Mouse (Mus musculus): Measurements from ENCODE around the gene Nt5c. TPM values are rescaled to one million over a fixed set of nuclear protein-coding genes. Genes with fewer than 3 reads are reported as not detected.

The Nt5c gene
- total RNA-seq, 2 experiments from 2014 or later, result 57.4 to 70.8 TPM

Small RNA genes within 50 kb of the gene (microRNA-seq; reads per million reads assigned to microRNA genes)
- gene Mir3968, result 0.90 reads per million

Other genes with a start within 250 kb of the Nt5c start
- 1 to 10 TPM; 1.4 to 2.0 TPM for gene Grin2c, start 224.6 kb downstream of the Nt5c start, total RNA-seq (2021)
- 10 to 100 TPM; 24.4 to 25.8 TPM for gene Fdxr, start 214.8 kb downstream of the Nt5c start, total RNA-seq (2021)
- gene Fads6, start 194.2 kb downstream of the Nt5c start, total RNA-seq (2021), result 1 to 10 TPM; 2.9 to 4.1 TPM
- gene Otop2, start 184.7 kb downstream of the Nt5c start, total RNA-seq (2021), result not detected
- under 1 TPM in 1 of 2 experiments, not detected in 1; 0.24 TPM for gene Ush1g, start 169.8 kb downstream of the Nt5c start, total RNA-seq (2021)
- under 1 TPM in 1 of 2 experiments, not detected in 1; 0.42 TPM for gene Otop3, start 157.1 kb downstream of the Nt5c start, total RNA-seq (2021)
- 10 to 100 TPM; 72.7 to 80.6 TPM for gene Hid1, start 124.1 kb downstream of the Nt5c start, total RNA-seq (2021)
- 10 to 100 TPM; 31.4 to 33.1 TPM for gene Cdr2l, start 109.9 kb downstream of the Nt5c start, total RNA-seq (2021)
- gene Mrpl58, start 88.1 kb downstream of the Nt5c start, total RNA-seq (2021), result 100 to 1,000 TPM in 1 of 2 experiments, 10 to 100 TPM in 1; 97.9 to 109 TPM
- gene Atp5h, start 71.9 kb downstream of the Nt5c start, total RNA-seq (2021), result 100 to 1,000 TPM; 290 to 310 TPM
- gene Kctd2, start 71.7 kb downstream of the Nt5c start, total RNA-seq (2021), result 10 to 100 TPM; 47.7 to 52.9 TPM
- gene Trim80, start 51.3 kb downstream of the Nt5c start, total RNA-seq (2021), result under 1 TPM in 1 of 2 experiments, not detected in 1; 0.20 TPM
- gene Slc16a5, start 29.4 kb downstream of the Nt5c start, total RNA-seq (2021), result not detected
- gene Armc7, start 16.2 kb downstream of the Nt5c start, total RNA-seq (2021), result 10 to 100 TPM in 1 of 2 experiments, 1 to 10 TPM in 1; 9.9 to 10.2 TPM
- 100 to 1,000 TPM; 803 to 865 TPM for gene Jpt1, start 22.5 kb upstream of the Nt5c start, total RNA-seq (2021)
- 100 to 1,000 TPM; 439 to 466 TPM for gene Sumo2, start 44.4 kb upstream of the Nt5c start, total RNA-seq (2021)
- 10 to 100 TPM; 66.6 to 73.4 TPM for gene Nup85, start 72.6 kb upstream of the Nt5c start, total RNA-seq (2021)
- 10 to 100 TPM; 43.0 to 44.1 TPM for gene Mrps7, start 112.1 kb upstream of the Nt5c start, total RNA-seq (2021)
- gene Gga3, start 112.2 kb upstream of the Nt5c start, total RNA-seq (2021), result 10 to 100 TPM; 83.9 to 85.2 TPM
- gene Mif4gd, start 121.1 kb upstream of the Nt5c start, total RNA-seq (2021), result 10 to 100 TPM; 13.3 to 14.1 TPM
- 10 to 100 TPM; 55.3 to 56.6 TPM for gene Slc25a19, start 136.4 kb upstream of the Nt5c start, total RNA-seq (2021)
- gene Grb2, start 216.7 kb upstream of the Nt5c start, total RNA-seq (2021), result 100 to 1,000 TPM; 218 to 220 TPM